Mouse (Mus musculus) mesoderm, embryonic 11.5 days (tissue): ENCODE results near the gene Heatr5b.

Experiments used
- DNase-seq: peaks from one replicate; pipeline ENCODE4 v3.0.0-alpha.2; 2012; ENCODE audit warnings: low read depth, low spot score

Heatr5b gene

GRCm38 (mm10) chr17:78767546-78767945 lies 67.6 kb downstream of the Heatr5b start:
- DNase-seq, result no peak

GRCm38 (mm10) chr17:78766084-78766483 lies 69.1 kb downstream of the Heatr5b start:
- DNase-seq, result no peak

- DNase-seq, result no peak
Observed at GRCm38 (mm10) chr17:78763272-78763671, 71.9 kb downstream of the Heatr5b start.

DNA sequence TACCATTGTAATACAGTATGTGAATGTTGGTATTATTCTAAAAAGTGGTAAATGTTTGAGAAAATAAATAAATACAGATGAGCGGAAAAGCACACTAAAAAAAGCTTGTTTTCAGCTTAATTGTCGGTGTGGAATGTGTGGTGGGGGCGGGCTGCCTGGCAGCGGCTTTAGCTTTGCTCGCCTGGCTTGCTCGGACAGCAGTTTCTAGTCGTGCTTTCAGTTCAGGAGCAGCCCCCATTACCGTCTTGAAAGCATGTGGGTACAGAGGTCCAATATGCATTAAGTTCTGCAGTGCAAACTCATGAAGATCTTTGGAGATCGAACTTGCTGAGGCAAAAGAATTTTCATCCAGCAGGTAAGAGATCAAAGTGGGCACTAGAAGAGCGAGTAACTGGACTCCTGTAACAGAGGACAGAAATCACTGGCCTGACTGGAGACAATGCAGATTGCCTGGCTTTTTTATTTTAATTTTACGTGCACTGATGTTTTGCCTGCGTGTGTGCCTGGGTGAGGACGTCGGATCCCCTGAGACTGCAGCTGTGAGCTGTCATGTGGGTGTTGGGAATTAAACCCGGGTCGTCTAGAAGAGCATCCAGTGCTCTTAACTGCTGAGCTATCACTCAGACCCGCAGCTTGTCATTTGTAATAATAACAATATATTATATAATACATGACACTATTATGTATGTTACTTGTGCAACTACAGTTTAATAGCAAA lies 82.1 kb downstream of the Heatr5b start:
- DNase-seq, result no peak

GRCm38 (mm10) chr17:78752064-78752463 lies 83.1 kb downstream of the Heatr5b start:
- DNase-seq, result no peak

GRCm38 (mm10) chr17:78748440-78748839 lies 86.7 kb downstream of the Heatr5b start:
- no peak for DNase-seq

GRCm38 (mm10) chr17:78738416-78738815 lies 96.7 kb downstream of the Heatr5b start:
- no peak for DNase-seq

GRCm38 (mm10) chr17:78737771-78738170 lies 97.4 kb downstream of the Heatr5b start:
- peak; percentile 19 for DNase-seq

GRCm38 (mm10) chr17:78737096-78737495 lies 98.1 kb downstream of the Heatr5b start, which contains the start of gene Strn:
Gene Strn, minus strand, starts transcription at chr17:78737196.
- no peak for DNase-seq

GRCm38 (mm10) chr17:78736473-78736988 lies 98.6 kb downstream of the Heatr5b start:
- DNase-seq, result peak; percentile 98

GRCm38 (mm10) chr17:78735731-78736472 lies 99.3 kb downstream of the Heatr5b start:
- peak; percentile 43 for DNase-seq

DNA sequence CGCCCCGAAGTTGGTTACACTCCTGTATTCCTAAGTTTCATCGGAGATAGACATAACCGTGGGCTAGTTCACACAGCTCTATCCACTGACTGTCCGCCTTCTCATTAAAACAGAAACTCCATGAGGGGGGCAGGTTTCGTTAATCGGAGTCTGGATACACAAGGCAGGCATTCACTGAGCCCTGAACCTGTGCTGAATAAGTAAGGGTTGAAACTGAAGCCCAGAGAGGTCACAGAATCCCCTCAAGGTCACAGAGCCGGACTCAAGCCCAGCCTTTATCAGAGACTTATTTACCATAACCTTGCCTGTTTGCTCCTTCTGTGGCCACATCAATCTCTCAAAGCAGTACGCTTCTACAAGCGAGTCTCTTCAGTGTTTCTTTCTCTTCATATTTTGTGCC lies 100.4 kb downstream of the Heatr5b start:
- no peak for DNase-seq

DNA sequence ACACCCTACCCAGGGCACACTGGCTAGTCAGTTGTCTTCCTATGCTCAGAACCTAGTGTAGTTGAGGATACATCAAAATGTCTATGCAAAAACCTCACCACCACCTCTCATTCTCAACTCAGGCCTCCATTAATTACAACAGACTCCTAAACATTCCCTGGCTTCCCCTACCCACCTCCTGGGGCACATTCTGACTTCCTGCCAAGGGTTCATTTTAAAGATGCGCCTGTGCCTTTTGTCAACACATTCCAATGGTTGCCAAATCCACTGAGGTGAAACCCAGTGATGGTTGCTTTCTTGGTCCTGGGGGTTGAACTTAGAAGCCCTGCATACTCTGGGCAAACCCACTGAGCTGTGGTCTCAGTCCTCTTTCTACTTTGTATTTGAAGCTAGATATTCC lies 103.1 kb downstream of the Heatr5b start:
- no peak for DNase-seq

DNA sequence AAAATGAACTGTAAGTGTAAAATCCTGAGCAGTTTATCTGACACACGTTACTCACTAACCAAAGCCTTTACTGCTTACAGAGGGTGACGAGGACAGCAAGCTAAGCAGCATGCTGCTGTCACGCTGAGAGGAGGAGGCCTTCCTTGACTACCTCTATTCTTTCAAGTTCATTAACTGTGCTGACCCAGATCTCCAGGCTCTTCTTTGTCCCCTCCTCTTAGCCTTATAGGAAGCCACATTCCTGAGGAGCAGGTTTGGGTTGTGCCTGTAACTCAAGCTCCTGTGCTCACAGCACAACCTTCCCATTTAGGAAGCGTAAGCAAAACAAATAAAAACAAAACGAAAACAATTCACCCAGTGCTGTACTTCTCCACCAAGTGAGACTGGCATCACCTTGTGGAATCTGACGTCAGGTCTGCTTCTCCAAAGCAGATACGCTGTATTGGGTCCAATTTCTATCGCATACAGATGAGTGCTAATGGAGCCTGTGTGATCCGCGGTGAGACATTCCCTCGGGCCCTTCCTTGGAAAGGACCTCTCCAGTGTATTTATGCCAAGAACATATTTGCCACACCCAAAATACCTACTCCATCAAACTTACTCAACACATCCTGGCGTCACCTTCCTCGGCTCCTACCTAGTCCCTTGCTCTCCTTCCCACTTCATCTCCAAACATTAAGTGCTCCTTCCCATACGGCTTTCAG lies 108.3 kb downstream of the Heatr5b start:
- no peak for DNase-seq

DNA sequence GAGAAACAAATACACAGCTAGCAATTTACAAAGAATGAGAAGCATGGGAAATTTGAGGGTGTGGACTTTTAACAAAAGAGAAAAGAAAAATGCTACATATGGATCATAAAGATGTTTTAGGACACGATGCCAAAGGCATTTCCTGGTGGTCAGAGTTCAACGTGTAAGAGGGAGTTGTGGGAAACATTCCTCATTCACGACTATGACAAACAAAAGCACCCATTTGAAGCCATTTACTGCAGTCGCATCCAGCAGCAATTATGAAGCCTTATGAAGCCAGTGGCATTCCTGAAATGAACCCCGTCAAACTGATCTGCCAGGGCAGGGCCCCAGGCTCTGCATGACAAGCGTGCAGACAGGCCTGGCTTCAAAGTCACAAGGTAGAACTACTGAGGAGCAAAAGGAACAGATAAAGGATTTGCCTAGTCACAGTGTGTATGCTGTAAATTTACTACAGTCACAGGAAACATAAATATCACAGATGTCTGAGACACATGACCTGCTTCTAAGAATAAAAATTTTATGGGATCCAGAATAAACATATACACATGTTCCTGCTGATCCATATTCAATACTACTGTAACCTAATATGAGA lies 110.6 kb downstream of the Heatr5b start:
- DNase-seq, result no peak

DNA sequence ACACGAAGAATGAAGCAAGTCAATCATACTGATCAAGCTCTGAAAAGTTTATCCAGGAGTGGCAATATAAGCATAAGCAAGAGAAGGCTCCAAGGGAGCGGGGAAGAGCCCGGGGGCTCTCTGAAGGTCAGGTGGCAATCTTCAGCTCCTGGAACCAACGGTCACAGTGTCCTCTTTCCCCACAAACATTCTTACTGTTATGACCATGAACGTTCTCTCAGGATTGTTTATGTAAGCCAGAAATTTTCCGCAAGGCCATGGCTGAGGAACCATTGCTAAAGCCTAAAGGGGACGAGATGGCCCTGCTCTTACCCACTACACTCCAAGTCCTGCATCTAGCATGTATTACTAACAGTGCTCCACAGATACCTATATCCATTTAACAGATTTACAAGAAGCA lies 113.5 kb downstream of the Heatr5b start:
- no peak for DNase-seq

DNA sequence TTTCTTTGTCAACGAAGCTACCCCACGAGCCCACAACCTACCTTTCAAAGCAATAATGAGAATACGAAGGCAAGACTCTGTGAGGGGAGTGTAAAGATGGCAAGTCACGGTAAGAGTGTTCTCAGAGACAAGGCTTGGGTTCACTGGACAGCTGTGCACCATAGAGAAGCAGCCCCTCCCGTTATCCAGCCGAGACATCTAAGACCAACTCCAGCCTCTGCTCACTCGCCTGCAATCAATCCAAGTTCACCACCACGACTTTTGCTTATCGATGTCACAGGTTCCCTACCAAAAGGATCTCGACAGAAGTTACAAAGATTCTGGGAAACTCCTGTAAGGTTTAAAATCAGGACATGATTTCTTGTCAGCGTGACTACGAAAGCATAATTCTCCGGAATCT lies 116.1 kb downstream of the Heatr5b start:
- DNase-seq, result no peak

- no peak for DNase-seq
Observed at GRCm38 (mm10) chr17:78710258-78710657, 124.9 kb downstream of the Heatr5b start.

DNA sequence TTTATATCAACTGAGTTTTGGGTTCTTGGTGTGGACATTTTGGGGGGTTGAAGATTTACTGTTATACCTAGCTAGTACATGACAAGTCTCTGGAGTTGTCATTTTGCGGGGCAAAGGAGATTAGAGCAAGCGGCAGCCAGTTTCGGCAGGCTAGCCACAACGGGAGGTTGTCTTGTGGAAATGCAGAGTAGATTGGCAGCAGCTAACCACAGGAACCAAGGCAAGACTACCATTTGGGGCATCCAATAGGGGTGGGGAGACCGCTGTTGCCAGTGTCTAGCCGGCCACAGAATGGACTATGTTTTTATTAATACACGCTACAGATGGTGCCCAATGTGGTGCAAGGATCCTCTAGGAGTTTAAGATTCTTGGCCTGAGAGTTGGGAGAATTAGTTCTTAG lies 126.7 kb downstream of the Heatr5b start:
- no peak for DNase-seq

DNA sequence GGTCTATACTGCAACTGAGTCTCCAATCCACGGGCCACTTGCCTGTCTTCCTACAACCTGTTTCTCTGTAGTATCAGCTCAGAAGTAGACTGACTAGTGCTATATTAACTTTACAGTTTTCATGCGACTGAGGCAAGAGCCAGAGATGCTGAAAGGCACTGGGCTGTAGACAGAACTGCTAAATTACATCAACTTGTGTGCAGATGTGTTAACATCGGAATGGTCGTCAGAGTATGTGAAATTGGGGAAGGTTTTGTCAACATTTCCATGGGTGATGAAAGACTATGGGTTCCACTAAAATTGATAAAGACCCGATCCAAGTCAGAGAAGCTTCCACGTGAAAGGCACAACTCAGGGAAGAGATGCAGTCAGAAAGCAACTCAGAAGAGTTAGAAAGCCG lies 132.2 kb downstream of the Heatr5b start:
- DNase-seq, result no peak
